In the genomic region with DNA sequence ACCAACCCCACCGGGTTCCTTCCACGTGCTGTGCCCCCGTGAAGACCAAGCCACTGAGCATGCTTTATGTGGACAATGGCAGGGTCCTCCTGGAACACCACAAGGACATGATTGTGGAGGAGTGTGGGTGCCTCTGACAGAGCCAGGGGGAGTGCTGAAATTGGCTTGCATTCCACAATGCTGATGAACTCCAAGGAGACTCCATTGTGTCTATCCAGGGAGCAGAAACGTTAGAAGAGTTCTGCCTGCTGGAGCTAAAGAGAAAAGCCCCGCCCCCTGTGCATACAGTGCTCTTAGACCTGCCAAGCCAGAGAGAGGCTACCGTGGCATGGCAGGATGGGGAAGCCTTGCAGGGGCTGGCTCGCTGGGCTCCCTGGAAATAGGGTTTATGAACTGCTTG, we compare ENCODE assay signal across 10 mouse cellular contexts. TPM values are rescaled to one million over a fixed set of nuclear protein-coding genes. Genes with fewer than 3 reads are reported as not detected.
DNase-seq lines count a peak whose midpoint lies in the region; ATAC-seq and TF ChIP-seq lines count a peak whose summit lies in the region.
"Had no signal": no experiment of that assay in that cellular context is flagged by ENCODE, and none has a peak within 500 bp of the region (broad histone marks: within the 10 kb centered on the region; RNA-seq: fewer than 3 reads in every experiment).

No protein-coding gene starts in this region.

- WGBS in heart, postnatal 0 days, result 9% methylated on average over 7 of the region's 7 CpGs
- 36% methylated on average over 7 of the region's 7 CpGs for WGBS in midbrain, embryonic 11.5 days
- WGBS in midbrain, embryonic 10.5 days, result 48% methylated on average over 7 of the region's 7 CpGs
- 18% methylated on average over 7 of the region's 7 CpGs for WGBS in hindbrain, embryonic 14.5 days

- H3K27me3 ChIP-seq in heart, postnatal 0 days (ENCODE audit: control insufficient read depth, insufficient read depth, low read length), result peaks cover 27% of the 10 kb centered on the region
- peaks cover 8% of the 10 kb centered on the region for H3K27me3 ChIP-seq in midbrain, embryonic 11.5 days (ENCODE audit: control insufficient read depth, insufficient read depth, low read length)
- peaks cover 26% of the 10 kb centered on the region for H3K27me3 ChIP-seq in midbrain, embryonic 10.5 days (ENCODE audit: low read depth, poor library complexity, severe bottlenecking)
- peaks cover 19% of the 10 kb centered on the region for H3K27me3 ChIP-seq in hindbrain, embryonic 14.5 days (ENCODE audit: control insufficient read depth, insufficient read depth, low read length)

- no peaks in the 10 kb centered on the region for H3K9me3 ChIP-seq in heart, postnatal 0 days (replicated peaks; ENCODE audit: control insufficient read depth, low read length)
- no peaks in the 10 kb centered on the region for H3K9me3 ChIP-seq in midbrain, embryonic 11.5 days (ENCODE audit: control insufficient read depth, low read length)
- H3K9me3 ChIP-seq in midbrain, embryonic 10.5 days (replicated peaks), result no peaks in the 10 kb centered on the region
- no peaks in the 10 kb centered on the region for H3K9me3 ChIP-seq in hindbrain, embryonic 14.5 days (ENCODE audit: control insufficient read depth, low read length)
- H3K9me3 ChIP-seq: G1E had no signal

- no peak overlapping the region for H3K27ac ChIP-seq in heart, postnatal 0 days (ENCODE audit: low read depth)
- H3K27ac ChIP-seq in midbrain, embryonic 11.5 days (ENCODE audit: low read depth, low read length), result no peak overlapping the region
- no peak overlapping the region for H3K27ac ChIP-seq in midbrain, embryonic 10.5 days (replicated peaks)
- no peak overlapping the region for H3K27ac ChIP-seq in hindbrain, embryonic 14.5 days

- H3K4me2 ChIP-seq in heart, postnatal 0 days (ENCODE audit: low read depth, low read length), result no peak overlapping the region; the same call in 1 of the 2 replicates
- no peak overlapping the region for H3K4me2 ChIP-seq in midbrain, embryonic 11.5 days
- H3K4me2 ChIP-seq in hindbrain, embryonic 14.5 days (replicated peaks), result no peak overlapping the region

- H3K36me3 ChIP-seq in heart, postnatal 0 days (replicated peaks; ENCODE audit: control insufficient read depth, insufficient read depth, low read length), result peaks cover 4% of the 10 kb centered on the region
- H3K36me3 ChIP-seq in midbrain, embryonic 11.5 days (ENCODE audit: control insufficient read depth, insufficient read depth, low read length), result no peaks in the 10 kb centered on the region; the same call in 1 of the 2 replicates
- peaks cover 11% of the 10 kb centered on the region for H3K36me3 ChIP-seq in midbrain, embryonic 10.5 days
- H3K36me3 ChIP-seq in hindbrain, embryonic 14.5 days (replicated peaks; ENCODE audit: control insufficient read depth, insufficient read depth), result 0 out of 2 replicates have a peak, but pooled peaks cover 7% of the 10 kb centered on the region

- TF ChIP-seq CTCF in heart, postnatal 0 days (IDR thresholded peaks at IDR 0.05; ENCODE audit: low read depth), result no peak

- peaks cover 32% of the 10 kb centered on the region for H3K4me1 ChIP-seq in heart, postnatal 0 days (ENCODE audit: control insufficient read depth, insufficient read depth)
- H3K4me1 ChIP-seq in midbrain, embryonic 11.5 days (ENCODE audit: control insufficient read depth, insufficient read depth, low read length), result peaks cover 5% of the 10 kb centered on the region; the same call in 1 of the 2 replicates
- H3K4me1 ChIP-seq in midbrain, embryonic 10.5 days, result peaks cover 16% of the 10 kb centered on the region
- no peaks in the 10 kb centered on the region for H3K4me1 ChIP-seq in hindbrain, embryonic 14.5 days (replicated peaks; ENCODE audit: control insufficient read depth, insufficient read depth, low read length)

- no peak overlapping the region for H3K4me3 ChIP-seq in heart, postnatal 0 days (ENCODE audit: low read depth, low read length)
- H3K4me3 ChIP-seq in midbrain, embryonic 11.5 days (ENCODE audit: low read depth, low read length), result no peak overlapping the region
- H3K4me3 ChIP-seq in midbrain, embryonic 10.5 days, result no peak overlapping the region
- H3K4me3 ChIP-seq in hindbrain, embryonic 14.5 days (replicated peaks; ENCODE audit: low read length), result no peak overlapping the region

- no peak for TF ChIP-seq EP300 in heart, postnatal 0 days (IDR thresholded peaks at IDR 0.05; ENCODE audit: low read depth)

- peak; percentile 30 for DNase-seq in heart, postnatal 0 days (ENCODE audit: low spot score)
- DNase-seq in heart, adult 8-10 months (ENCODE audit: low spot score), result no peak
- DNase-seq in midbrain, embryonic 11.5 days (ENCODE audit: low spot score, missing footprints), result no peak
- DNase-seq in midbrain, embryonic 10.5 days (ENCODE audit: low spot score), result no peak
- peak; percentile 40 for DNase-seq in hindbrain, embryonic 14.5 days (ENCODE audit: low spot score)
- peak; percentile 44 for DNase-seq in testis, postnatal 14 days (ENCODE audit: low spot score)
- DNase-seq in spleen, postnatal 14 days (ENCODE audit: low spot score in 2 of 2), result no peak
- DNase-seq in left cerebral cortex, adult 18-20 months (ENCODE audit: low spot score in 2 of 2), result no peak

- ATAC-seq in heart, postnatal 0 days (ENCODE audit: insufficient read depth, low read depth), result peak; percentile 11; the same call in 1 of the 2 replicates
- ATAC-seq in midbrain, embryonic 11.5 days (ENCODE audit: low FRiP score), result peak; percentile 22; the same call in 1 of the 2 replicates
- peak; percentile 67; the same call in 1 of the 2 replicates for ATAC-seq in hindbrain, embryonic 14.5 days (ENCODE audit: low FRiP score)

- no peak overlapping the region for H3K9ac ChIP-seq in heart, postnatal 0 days (replicated peaks; ENCODE audit: low read depth, low read length)
- H3K9ac ChIP-seq in midbrain, embryonic 11.5 days (ENCODE audit: low read length), result no peak overlapping the region
- H3K9ac ChIP-seq in hindbrain, embryonic 14.5 days, result no peak overlapping the region

RNA-seq across cellular contexts. Expression of gene Nodal, which starts 6.7 kb away (rescaled TPM):
- 0.12 TPM in 1 of 2 replicates, not detected in the other for total RNA-seq in heart, postnatal 0 days (2014; rRNA removed; ENCODE audit: low replicate concordance)
- 0.23 and 0.45 TPM in 2 replicates for polyA plus RNA-seq in heart, postnatal 0 days (2015; fragmentation: Nextera tagmentation; extraction: Ambion mirVana)
- total RNA-seq in heart, adult 8-10 months (2022), result under 1 TPM in 1 of 4 experiments, not detected in 3; 0.11 TPM
- 0.10 TPM in 1 of 2 replicates, not detected in the other for polyA plus RNA-seq in midbrain, embryonic 11.5 days (2014; fragmentation: Nextera tagmentation; extraction: Ambion mirVana)
- 0.25 and 0.26 TPM in 2 replicates for polyA plus RNA-seq in midbrain, embryonic 10.5 days (2016; fragmentation: Nextera tagmentation; extraction: Ambion mirVana)
- 0.13 and 0.29 TPM in 2 replicates for polyA plus RNA-seq in hindbrain, embryonic 14.5 days (2014; fragmentation: Nextera tagmentation; extraction: Ambion mirVana)
- total RNA-seq in left cerebral cortex, adult 18-20 months (2021), result under 1 TPM; 0.23 to 0.26 TPM
- total RNA-seq: G1E; monocyte, adult 5-6 weeks had no signal
- polyA plus RNA-seq: G1E had no signal

RNA-seq across cellular contexts. Expression of gene Eif4ebp2, which starts 28.0 kb away (rescaled TPM):
- total RNA-seq in heart, postnatal 0 days (2014; rRNA removed; ENCODE audit: low replicate concordance), result 14.7 and 24.4 TPM in 2 replicates
- 38.7 and 40.0 TPM in 2 replicates for polyA plus RNA-seq in heart, postnatal 0 days (2015; fragmentation: Nextera tagmentation; extraction: Ambion mirVana)
- 10 to 100 TPM; 59.5 to 77.7 (median 70.8) TPM for total RNA-seq in heart, adult 8-10 months (2022)
- polyA plus RNA-seq in midbrain, embryonic 11.5 days (2014; fragmentation: Nextera tagmentation; extraction: Ambion mirVana), result 30.4 and 32.6 TPM in 2 replicates
- polyA plus RNA-seq in midbrain, embryonic 10.5 days (2016; fragmentation: Nextera tagmentation; extraction: Ambion mirVana), result 85.4 and 89.4 TPM in 2 replicates
- 37.4 and 38.8 TPM in 2 replicates for polyA plus RNA-seq in hindbrain, embryonic 14.5 days (2014; fragmentation: Nextera tagmentation; extraction: Ambion mirVana)
- total RNA-seq in left cerebral cortex, adult 18-20 months (2021), result 10 to 100 TPM; 49.2 to 53.4 TPM

RNA-seq across cellular contexts. Expression of gene Pald1, which starts 41.2 kb away (rescaled TPM):
- 27.7 and 66.8 TPM in 2 replicates for total RNA-seq in heart, postnatal 0 days (2014; rRNA removed; ENCODE audit: low replicate concordance)
- polyA plus RNA-seq in heart, postnatal 0 days (2015; fragmentation: Nextera tagmentation; extraction: Ambion mirVana), result 13.8 and 17.9 TPM in 2 replicates
- 10 to 100 TPM; 11.3 to 21.8 (median 12.9) TPM for total RNA-seq in heart, adult 8-10 months (2022)
- polyA plus RNA-seq in midbrain, embryonic 11.5 days (2014; fragmentation: Nextera tagmentation; extraction: Ambion mirVana), result 15.3 and 17.3 TPM in 2 replicates
- 35.8 and 36.1 TPM in 2 replicates for polyA plus RNA-seq in midbrain, embryonic 10.5 days (2016; fragmentation: Nextera tagmentation; extraction: Ambion mirVana)
- polyA plus RNA-seq in hindbrain, embryonic 14.5 days (2014; fragmentation: Nextera tagmentation; extraction: Ambion mirVana), result 24.5 and 26.7 TPM in 2 replicates
- 1 to 10 TPM; 6.8 to 8.5 TPM for total RNA-seq in left cerebral cortex, adult 18-20 months (2021)
- total RNA-seq: G1E had no signal

RNA-seq across cellular contexts. Expression of gene Lrrc20, which starts 51.1 kb away (rescaled TPM):
- total RNA-seq in heart, postnatal 0 days (2014; rRNA removed; ENCODE audit: low replicate concordance), result 13.9 and 15.2 TPM in 2 replicates
- polyA plus RNA-seq in heart, postnatal 0 days (2015; fragmentation: Nextera tagmentation; extraction: Ambion mirVana), result 12.9 and 13.9 TPM in 2 replicates
- 10 to 100 TPM; 32.7 to 43.3 (median 40.3) TPM for total RNA-seq in heart, adult 8-10 months (2022)
- polyA plus RNA-seq in midbrain, embryonic 11.5 days (2014; fragmentation: Nextera tagmentation; extraction: Ambion mirVana), result 9.8 and 11.3 TPM in 2 replicates
- 10.1 and 12.1 TPM in 2 replicates for polyA plus RNA-seq in midbrain, embryonic 10.5 days (2016; fragmentation: Nextera tagmentation; extraction: Ambion mirVana)
- 14.1 and 15.1 TPM in 2 replicates for polyA plus RNA-seq in hindbrain, embryonic 14.5 days (2014; fragmentation: Nextera tagmentation; extraction: Ambion mirVana)
- total RNA-seq in left cerebral cortex, adult 18-20 months (2021), result 10 to 100 TPM; 18.7 to 21.7 TPM

Comparison
In these comparisons a context has a peak if more than half of its experiments do, and no peak if none do; other contexts are left out.
1. DNase-seq: peak in heart, postnatal 0 days (single experiment), hindbrain, embryonic 14.5 days (single experiment) and testis, postnatal 14 days (single experiment); none in heart, adult 8-10 months (single experiment), midbrain, embryonic 11.5 days (single experiment), midbrain, embryonic 10.5 days (single experiment), spleen, postnatal 14 days (0 of 2) and left cerebral cortex, adult 18-20 months (0 of 2).
2. ATAC-seq: peak in every context shown above with its lines; median percentile 67 in hindbrain, embryonic 14.5 days; 22 in midbrain, embryonic 11.5 days; 11 in heart, postnatal 0 days.